Mouse (Mus musculus): Measurements from ENCODE around the gene Fads3. TPM values are rescaled to one million over a fixed set of nuclear protein-coding genes. Genes with fewer than 3 reads are reported as not detected.

Gene Fads3
- polyA plus RNA-seq, 1 experiment from 2014 or later = 72.0 TPM

DNA sequence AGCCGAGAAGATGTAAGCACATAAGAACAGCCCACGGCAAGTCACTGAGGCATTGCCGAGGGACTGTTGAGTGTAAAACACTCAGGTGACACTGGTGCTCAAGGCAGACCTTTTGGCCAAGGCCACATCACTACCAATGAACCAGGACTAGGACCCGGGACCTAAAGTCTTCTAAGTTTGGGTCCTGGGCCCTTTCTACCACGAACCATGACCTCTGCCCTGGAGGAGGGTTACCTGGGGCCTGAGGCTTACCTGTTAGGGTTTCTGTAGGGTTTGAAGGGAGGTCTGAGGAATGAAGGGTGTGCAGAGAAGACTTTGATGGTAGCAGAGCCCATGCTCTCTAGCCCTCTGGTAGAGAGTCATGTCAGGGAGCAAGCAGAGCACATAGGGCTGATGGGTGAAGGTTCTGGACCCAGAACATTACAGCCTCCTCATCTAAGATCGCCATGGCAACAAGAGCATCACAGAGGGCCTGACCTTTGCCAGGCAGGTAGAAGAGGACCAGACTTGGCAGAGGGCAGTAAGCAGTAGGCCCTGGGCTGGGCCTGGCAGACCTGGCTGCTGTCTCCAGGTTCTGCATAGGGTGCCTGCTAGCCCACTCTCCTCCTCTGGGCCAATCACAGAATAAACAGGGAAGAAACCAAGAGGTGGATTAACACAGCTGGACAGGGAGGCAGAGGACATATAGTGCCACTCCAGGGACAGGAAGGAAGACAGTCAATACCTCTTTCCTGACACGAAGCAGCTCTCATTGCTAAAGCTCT, 40.0 kb upstream of the Fads3 start, which contains the start of the genes Best1 and Rab3il1:
Gene Best1, minus strand, starts transcription at position 428 of the 764 bp plus-strand sequence.
Gene Rab3il1, plus strand, starts transcription at position 464 of the 764 bp plus-strand sequence.
- no peak within 1 kb of the TSS for H3K27ac ChIP-seq (ENCODE audit: low read length)
- H3K27me3 ChIP-seq (ENCODE audit: control insufficient read depth, insufficient read depth, low read depth, low read length) = no peaks in the 10 kb centered on the region
- no peak within 1 kb of the TSS for H3K9ac ChIP-seq (ENCODE audit: low read length)
- H3K4me1 ChIP-seq (replicated peaks; ENCODE audit: control insufficient read depth, insufficient read depth, low read length) = no peaks in the 10 kb centered on the region
- no peak within 1 kb of the TSS for H3K4me3 ChIP-seq (ENCODE audit: low read length)
- WGBS = 68% methylated on average over 7 of the region's 7 CpGs
- no peak for ATAC-seq (ENCODE audit: low read depth)
- no peaks in the 10 kb centered on the region for H3K9me3 ChIP-seq (ENCODE audit: control insufficient read depth, low read length)
- no peak within 1 kb of the TSS for H3K4me2 ChIP-seq (ENCODE audit: low read depth, low read length)
- H3K36me3 ChIP-seq (ENCODE audit: control insufficient read depth, insufficient read depth, low read length) = no peaks in the 10 kb centered on the region

DNA sequence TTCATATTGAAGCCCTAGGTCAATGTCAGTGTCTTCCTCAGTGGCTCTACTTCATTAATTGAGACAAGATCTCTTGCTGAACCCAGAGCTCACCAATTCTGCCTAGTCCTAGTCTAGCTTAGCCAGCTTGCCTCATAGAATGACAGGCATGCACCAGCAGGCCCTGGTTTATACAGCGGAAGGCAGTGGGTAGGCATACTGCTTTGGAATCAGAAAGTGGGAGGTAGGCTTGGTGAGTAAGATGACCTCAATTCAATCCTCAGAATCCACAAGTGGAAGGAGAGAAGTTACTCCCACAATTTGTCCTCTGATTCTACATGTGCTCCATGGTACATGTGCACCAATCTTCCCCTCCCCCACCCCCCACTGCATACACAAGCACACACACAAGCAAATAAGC, 37.7 kb upstream of the Fads3 start:
- Histone ChIP-seq H3K4me2 (ENCODE audit: low read depth, low read length) (no peak overlapping the region), H3K9me3 (ENCODE audit: control insufficient read depth, low read length) (no peaks in the 10 kb centered on the region), H3K4me1 (replicated peaks; ENCODE audit: control insufficient read depth, insufficient read depth, low read length) (no peaks in the 10 kb centered on the region), H3K9ac (ENCODE audit: low read length) (no peak overlapping the region), H3K4me3 (ENCODE audit: low read length) (no peak overlapping the region), H3K27ac (ENCODE audit: low read length) (no peak overlapping the region), H3K27me3 (ENCODE audit: control insufficient read depth, insufficient read depth, low read depth, low read length) (no peaks in the 10 kb centered on the region), H3K36me3 (ENCODE audit: control insufficient read depth, insufficient read depth, low read length) (no peaks in the 10 kb centered on the region)
- no peak for ATAC-seq (ENCODE audit: low read depth)
- 93% methylated on average over 1 of the region's 1 CpGs for WGBS

DNA sequence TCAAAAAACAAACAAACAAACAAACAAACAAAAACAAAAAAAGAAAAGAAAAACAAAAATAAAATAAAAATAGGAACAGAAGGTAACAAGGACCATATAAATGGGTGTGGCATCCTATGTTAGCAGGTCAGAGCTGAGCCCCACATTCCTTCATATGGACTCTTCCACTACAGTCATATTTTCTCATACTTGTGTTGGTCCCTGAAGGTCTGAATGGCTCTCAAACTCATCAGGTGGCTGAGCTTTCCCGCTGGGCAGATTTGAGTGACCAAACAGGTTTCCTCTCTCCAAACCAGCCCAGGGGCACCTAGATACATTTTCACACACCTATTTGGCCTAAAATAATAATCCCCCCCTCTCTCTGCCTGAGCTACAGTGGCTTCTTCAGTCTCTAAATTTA, 30.0 kb upstream of the Fads3 start:
- Histone ChIP-seq H3K27me3 (ENCODE audit: control insufficient read depth, insufficient read depth, low read depth, low read length) (no peaks in the 10 kb centered on the region), H3K9ac (ENCODE audit: low read length) (no peak overlapping the region), H3K9me3 (ENCODE audit: control insufficient read depth, low read length) (no peaks in the 10 kb centered on the region), H3K4me3 (ENCODE audit: low read length) (no peak overlapping the region), H3K4me1 (replicated peaks; ENCODE audit: control insufficient read depth, insufficient read depth, low read length) (peaks cover 13% of the 10 kb centered on the region), H3K4me2 (ENCODE audit: low read depth, low read length) (no peak overlapping the region), H3K27ac (ENCODE audit: low read length) (no peak overlapping the region), H3K36me3 (ENCODE audit: control insufficient read depth, insufficient read depth, low read length) (no peaks in the 10 kb centered on the region)
- ATAC-seq (ENCODE audit: low read depth) = peak; percentile 37; the same call in 1 of the 2 replicates
- WGBS = 54% methylated on average over 1 of the region's 1 CpGs

DNA sequence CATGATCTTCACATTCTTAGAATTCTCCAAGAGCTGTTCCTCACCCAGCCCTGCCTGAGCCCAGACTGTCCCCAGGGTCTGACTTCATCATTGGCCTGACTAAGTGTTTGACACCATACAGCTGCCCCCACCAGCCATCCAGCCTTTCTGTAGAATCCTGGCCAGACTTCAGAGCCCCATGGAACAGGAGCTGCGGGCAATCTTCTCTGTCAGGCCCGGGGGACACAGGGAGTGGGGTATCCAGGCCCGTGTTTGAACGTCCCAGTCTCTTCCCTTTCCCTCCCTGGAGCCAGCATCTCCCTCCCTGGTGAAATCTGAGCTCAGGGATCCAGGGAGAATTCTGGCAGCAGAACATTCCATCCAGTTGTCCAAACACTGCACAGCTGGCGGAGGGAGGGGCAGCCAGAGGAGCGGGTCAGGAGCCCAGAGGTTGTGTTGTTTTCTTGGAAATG, 28.5 kb upstream of the Fads3 start:
- no peaks in the 10 kb centered on the region for H3K9me3 ChIP-seq (ENCODE audit: control insufficient read depth, low read length)
- 8% methylated on average over 6 of the region's 6 CpGs for WGBS
- H3K27ac ChIP-seq (ENCODE audit: low read length) = peak overlapping the region; percentile 79
- no peak overlapping the region for H3K4me3 ChIP-seq (ENCODE audit: low read length)
- H3K9ac ChIP-seq (ENCODE audit: low read length) = peak overlapping the region; percentile 49; the same call in 1 of the 2 replicates
- no peaks in the 10 kb centered on the region for H3K36me3 ChIP-seq (ENCODE audit: control insufficient read depth, insufficient read depth, low read length)
- ATAC-seq (ENCODE audit: low read depth) = peak; percentile 76
- H3K4me1 ChIP-seq (replicated peaks; ENCODE audit: control insufficient read depth, insufficient read depth, low read length) = peaks cover 17% of the 10 kb centered on the region
- no peaks in the 10 kb centered on the region for H3K27me3 ChIP-seq (ENCODE audit: control insufficient read depth, insufficient read depth, low read depth, low read length)
- no peak overlapping the region for H3K4me2 ChIP-seq (ENCODE audit: low read depth, low read length)

DNA sequence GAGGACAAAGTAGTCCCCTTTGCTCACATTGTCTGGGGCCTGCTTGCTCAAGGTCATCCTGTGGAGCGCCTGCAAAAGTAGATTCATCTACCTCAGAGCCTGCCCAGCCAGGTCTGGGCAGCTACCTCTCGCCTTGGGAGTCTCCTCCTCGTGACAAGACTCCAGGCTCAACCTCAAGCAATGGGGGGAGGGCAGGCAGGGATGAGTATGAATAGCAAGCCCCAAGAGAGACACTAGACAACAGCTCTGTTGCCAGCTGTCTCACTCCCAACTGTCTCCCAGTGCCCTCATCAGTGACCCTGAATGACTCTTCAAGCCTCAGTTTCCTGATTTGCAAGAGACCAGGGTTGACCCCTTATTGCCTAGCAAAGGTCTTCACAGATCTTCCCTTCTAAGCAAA, 28.0 kb upstream of the Fads3 start:
- peaks cover 18% of the 10 kb centered on the region for H3K4me1 ChIP-seq (replicated peaks; ENCODE audit: control insufficient read depth, insufficient read depth, low read length)
- no peaks in the 10 kb centered on the region for H3K27me3 ChIP-seq (ENCODE audit: control insufficient read depth, insufficient read depth, low read depth, low read length)
- H3K4me2 ChIP-seq (ENCODE audit: low read depth, low read length) = no peak overlapping the region
- no peaks in the 10 kb centered on the region for H3K9me3 ChIP-seq (ENCODE audit: control insufficient read depth, low read length)
- H3K36me3 ChIP-seq (ENCODE audit: control insufficient read depth, insufficient read depth, low read length) = no peaks in the 10 kb centered on the region
- WGBS = 24% methylated on average over 3 of the region's 3 CpGs
- 0 out of 2 replicates have a peak overlapping the region, but pooled peaks have one; percentile 2 for H3K9ac ChIP-seq (ENCODE audit: low read length)
- H3K4me3 ChIP-seq (ENCODE audit: low read length) = no peak overlapping the region
- no peak for ATAC-seq (ENCODE audit: low read depth)
- H3K27ac ChIP-seq (ENCODE audit: low read length) = peak overlapping the region; percentile 65

DNA sequence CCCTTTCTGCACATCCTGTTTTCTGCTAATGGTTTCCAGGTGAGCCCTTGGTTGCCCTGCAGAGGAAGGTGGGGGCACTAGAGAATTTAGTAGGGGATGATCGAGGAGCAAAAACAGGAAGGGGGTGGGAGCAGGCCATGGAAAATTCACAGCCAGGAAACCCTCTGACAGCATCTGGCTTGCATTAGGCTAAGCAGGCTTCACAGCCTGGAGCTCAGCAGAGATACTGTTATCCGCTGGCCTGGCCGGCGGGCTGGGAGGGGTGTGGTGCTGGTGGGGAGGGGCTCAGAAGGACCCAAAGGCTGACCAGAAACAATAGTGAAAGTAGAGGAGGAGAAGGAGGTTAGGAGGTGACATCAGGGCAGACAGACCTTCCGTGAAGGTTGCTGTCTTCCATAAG, 27.5 kb upstream of the Fads3 start:
- no peaks in the 10 kb centered on the region for H3K27me3 ChIP-seq (ENCODE audit: control insufficient read depth, insufficient read depth, low read depth, low read length)
- no peak overlapping the region for H3K4me2 ChIP-seq (ENCODE audit: low read depth, low read length)
- no peak overlapping the region for H3K9ac ChIP-seq (ENCODE audit: low read length)
- H3K4me3 ChIP-seq (ENCODE audit: low read length) = no peak overlapping the region
- no peaks in the 10 kb centered on the region for H3K36me3 ChIP-seq (ENCODE audit: control insufficient read depth, insufficient read depth, low read length)
- WGBS = 40% methylated on average over 5 of the region's 5 CpGs
- no peaks in the 10 kb centered on the region for H3K9me3 ChIP-seq (ENCODE audit: control insufficient read depth, low read length)
- no peak overlapping the region for H3K27ac ChIP-seq (ENCODE audit: low read length)
- ATAC-seq (ENCODE audit: low read depth) = no peak
- peaks cover 23% of the 10 kb centered on the region for H3K4me1 ChIP-seq (replicated peaks; ENCODE audit: control insufficient read depth, insufficient read depth, low read length)

DNA sequence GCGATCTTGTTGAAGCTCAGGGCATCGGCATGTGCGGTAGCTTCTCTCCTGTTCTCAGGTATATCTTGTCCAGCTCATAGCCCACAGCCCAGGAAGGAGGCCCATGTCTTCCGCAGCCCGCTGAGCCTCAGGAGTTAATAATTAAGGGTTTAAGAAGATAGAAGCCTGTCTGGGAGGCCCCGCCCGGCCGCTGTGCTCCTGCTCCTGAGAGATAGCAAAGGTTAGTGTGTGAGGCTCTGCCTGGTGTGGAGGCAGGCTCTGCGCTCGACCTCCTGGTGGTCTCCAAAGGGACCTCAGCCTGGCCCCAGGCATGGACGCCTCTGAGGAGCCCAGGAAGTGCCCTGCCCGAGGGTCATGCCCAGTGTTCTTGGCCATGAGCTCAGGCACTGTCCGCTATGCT, 26.5 kb upstream of the Fads3 start:
- H3K36me3 ChIP-seq (ENCODE audit: control insufficient read depth, insufficient read depth, low read length) = no peaks in the 10 kb centered on the region
- H3K4me2 ChIP-seq (ENCODE audit: low read depth, low read length) = no peak overlapping the region
- H3K9me3 ChIP-seq (ENCODE audit: control insufficient read depth, low read length) = no peaks in the 10 kb centered on the region
- H3K4me1 ChIP-seq (replicated peaks; ENCODE audit: control insufficient read depth, insufficient read depth, low read length) = peaks cover 32% of the 10 kb centered on the region
- no peak overlapping the region for H3K9ac ChIP-seq (ENCODE audit: low read length)
- no peaks in the 10 kb centered on the region for H3K27me3 ChIP-seq (ENCODE audit: control insufficient read depth, insufficient read depth, low read depth, low read length)
- WGBS = 71% methylated on average over 13 of the region's 13 CpGs
- no peak overlapping the region for H3K4me3 ChIP-seq (ENCODE audit: low read length)
- ATAC-seq (ENCODE audit: low read depth) = no peak
- no peak overlapping the region for H3K27ac ChIP-seq (ENCODE audit: low read length)

GRCm38 (mm10) chr19:10015442-10015841, 25.9 kb upstream of the Fads3 start:
- no peaks in the 10 kb centered on the region for H3K27me3 ChIP-seq (ENCODE audit: control insufficient read depth, insufficient read depth, low read depth, low read length)
- peaks cover 32% of the 10 kb centered on the region for H3K4me1 ChIP-seq (replicated peaks; ENCODE audit: control insufficient read depth, insufficient read depth, low read length)
- no peak overlapping the region for H3K4me2 ChIP-seq (ENCODE audit: low read depth, low read length)
- no peak overlapping the region for H3K27ac ChIP-seq (ENCODE audit: low read length)
- no peak overlapping the region for H3K9ac ChIP-seq (ENCODE audit: low read length)
- no peak overlapping the region for H3K4me3 ChIP-seq (ENCODE audit: low read length)
- no peak for ATAC-seq (ENCODE audit: low read depth)
- WGBS = 68% methylated on average over 4 of the region's 4 CpGs
- no peaks in the 10 kb centered on the region for H3K36me3 ChIP-seq (ENCODE audit: control insufficient read depth, insufficient read depth, low read length)
- H3K9me3 ChIP-seq (ENCODE audit: control insufficient read depth, low read length) = no peaks in the 10 kb centered on the region

GRCm38 (mm10) chr19:10016151-10016550, 25.2 kb upstream of the Fads3 start:
- Histone ChIP-seq H3K4me3 (ENCODE audit: low read length) (no peak overlapping the region), H3K4me2 (ENCODE audit: low read depth, low read length) (no peak overlapping the region), H3K27me3 (ENCODE audit: control insufficient read depth, insufficient read depth, low read depth, low read length) (no peaks in the 10 kb centered on the region), H3K4me1 (replicated peaks; ENCODE audit: control insufficient read depth, insufficient read depth, low read length) (peaks cover 33% of the 10 kb centered on the region), H3K36me3 (ENCODE audit: control insufficient read depth, insufficient read depth, low read length) (no peaks in the 10 kb centered on the region), H3K9ac (ENCODE audit: low read length) (no peak overlapping the region), H3K9me3 (ENCODE audit: control insufficient read depth, low read length) (no peaks in the 10 kb centered on the region), H3K27ac (ENCODE audit: low read length) (no peak overlapping the region)
- no peak for ATAC-seq (ENCODE audit: low read depth)
- WGBS = 83% methylated on average over 4 of the region's 4 CpGs

All from lung, embryonic 16.5 days (tissue).